12 mouse cellular contexts compared by ENCODE assay signal in the genomic region with DNA sequence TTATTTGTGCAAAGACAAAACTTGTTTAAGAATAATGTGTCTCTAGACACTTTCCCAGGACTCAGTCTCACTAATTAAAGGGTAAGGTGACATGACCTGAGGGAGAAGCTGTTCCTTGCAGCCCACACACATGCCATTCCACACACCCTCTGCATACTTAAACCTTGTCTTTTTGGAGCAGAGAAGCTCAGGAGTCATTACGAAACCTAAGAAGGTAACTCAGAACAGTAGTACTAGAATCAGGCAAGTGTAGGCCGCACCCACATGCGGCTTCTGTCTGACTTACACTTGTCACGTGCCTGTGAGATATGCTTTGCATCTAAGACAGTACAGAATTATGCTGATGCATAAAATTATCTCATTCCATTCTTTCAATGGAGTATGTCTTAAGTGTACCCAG. TPM values are rescaled to one million over a fixed set of nuclear protein-coding genes. Genes with fewer than 3 reads are reported as not detected.
DNase-seq lines count a peak whose midpoint lies in the region; ATAC-seq and TF ChIP-seq lines count a peak whose summit lies in the region.
"Had no signal": no experiment of that assay in that cellular context is flagged by ENCODE, and none has a peak within 500 bp of the region (broad histone marks: within the 10 kb centered on the region; RNA-seq: fewer than 3 reads in every experiment).

No protein-coding gene starts in this region.

- DNase-seq in layer of hippocampus, adult 2 months (ENCODE audit: low spot score in 2 of 2): no peak
- no peak for DNase-seq in layer of hippocampus, postnatal 36 days
- DNase-seq in left cerebral cortex, adult 9 months (ENCODE audit: low spot score in 2 of 2): peak; percentile 51 to 58
- no peak for DNase-seq in kidney, postnatal 4 days
- DNase-seq in heart, postnatal 25 days (ENCODE audit: low spot score): no peak
- no peak for DNase-seq in heart, adult 2 months
- DNase-seq: gastrocnemius, postnatal 25 days; retina, postnatal 1 day had no signal

- peaks cover 23% of the 10 kb centered on the region for H3K4me1 ChIP-seq in forebrain, embryonic 12.5 days
- H3K4me1 ChIP-seq in neural tube, embryonic 13.5 days (replicated peaks): peaks cover 43% of the 10 kb centered on the region
- H3K4me1 ChIP-seq in heart, adult 2 months (ENCODE audit: control insufficient read depth, insufficient read depth, low read length): peaks cover 6% of the 10 kb centered on the region
- H3K4me1 ChIP-seq: embryonic facial prominence, embryonic 12.5 days had no signal

- no peak for TF ChIP-seq EP300 in heart, adult 2 months (IDR thresholded peaks at IDR 0.05; ENCODE audit: insufficient read depth, low read depth, low read length)

- no peak overlapping the region for H3K9ac ChIP-seq in forebrain, embryonic 12.5 days
- H3K9ac ChIP-seq in neural tube, embryonic 13.5 days: peak overlapping the region; percentile 54; the same call in 1 of the 2 replicates
- H3K9ac ChIP-seq in heart, adult 2 months (ENCODE audit: low read depth, low read length): no peak overlapping the region
- H3K9ac ChIP-seq: embryonic facial prominence, embryonic 12.5 days had no signal

- peak overlapping the region; percentile 54 for H3K4me2 ChIP-seq in forebrain, embryonic 12.5 days
- H3K4me2 ChIP-seq in neural tube, embryonic 13.5 days: peak overlapping the region; percentile 64

- H3K27me3 ChIP-seq in forebrain, embryonic 12.5 days: no peaks in the 10 kb centered on the region
- H3K27me3 ChIP-seq in neural tube, embryonic 13.5 days: no peaks in the 10 kb centered on the region
- H3K27me3 ChIP-seq in heart, adult 2 months (ENCODE audit: control insufficient read depth, insufficient read depth, low read length): no peaks in the 10 kb centered on the region
- H3K27me3 ChIP-seq: embryonic facial prominence, embryonic 12.5 days had no signal

- H3K4me3 ChIP-seq in layer of hippocampus, adult 2 months: peak overlapping the region; percentile 72
- H3K4me3 ChIP-seq in forebrain, embryonic 12.5 days (replicated peaks): peak overlapping the region; percentile 0; the same call in 1 of the 2 replicates
- H3K4me3 ChIP-seq in neural tube, embryonic 13.5 days: peak overlapping the region; percentile 61
- no peak overlapping the region for H3K4me3 ChIP-seq in heart, adult 2 months
- H3K4me3 ChIP-seq: embryonic facial prominence, embryonic 12.5 days had no signal

- no peak for ATAC-seq in forebrain, embryonic 12.5 days (ENCODE audit: low FRiP score)
- ATAC-seq in neural tube, embryonic 13.5 days (ENCODE audit: low read depth): no peak

- no peaks in the 10 kb centered on the region for H3K9me3 ChIP-seq in forebrain, embryonic 12.5 days
- H3K9me3 ChIP-seq in neural tube, embryonic 13.5 days: no peaks in the 10 kb centered on the region
- H3K9me3 ChIP-seq: embryonic facial prominence, embryonic 12.5 days had no signal

- H3K79me2 ChIP-seq in heart, adult 2 months (replicated peaks; ENCODE audit: control insufficient read depth, insufficient read depth, low read length): no peaks in the 10 kb centered on the region

- intact Hi-C loops in heart, postnatal 25 days (cut with DNase I): no loop called here
- intact Hi-C loops in heart, adult 2 months (cut with DNase I): no loop called here

- H3K36me3 ChIP-seq in forebrain, embryonic 12.5 days (replicated peaks): no peaks in the 10 kb centered on the region
- no peaks in the 10 kb centered on the region for H3K36me3 ChIP-seq in neural tube, embryonic 13.5 days
- no peaks in the 10 kb centered on the region; the same call in 1 of the 2 replicates for H3K36me3 ChIP-seq in heart, adult 2 months (ENCODE audit: control insufficient read depth, insufficient read depth, low read length)
- H3K36me3 ChIP-seq: embryonic facial prominence, embryonic 12.5 days had no signal

- TF ChIP-seq POLR2A in heart, adult 2 months (IDR thresholded peaks at IDR 0.05; ENCODE audit: insufficient read depth, low read depth, low read length): no peak

- peak overlapping the region; percentile 94 for H3K27ac ChIP-seq in layer of hippocampus, adult 2 months
- H3K27ac ChIP-seq in forebrain, embryonic 12.5 days: no peak overlapping the region
- H3K27ac ChIP-seq in neural tube, embryonic 13.5 days (replicated peaks): no peak overlapping the region
- no peak overlapping the region for H3K27ac ChIP-seq in heart, adult 2 months
- H3K27ac ChIP-seq: embryonic facial prominence, embryonic 12.5 days; stomach, postnatal 0 days had no signal

- WGBS in forebrain, embryonic 12.5 days: 75% methylated on average over 4 of the region's 4 CpGs
- WGBS in neural tube, embryonic 13.5 days: 75% methylated on average over 4 of the region's 4 CpGs
- 83% methylated on average over 4 of the region's 4 CpGs for WGBS in heart, adult 2 months

- TF ChIP-seq CTCF in layer of hippocampus, adult 2 months (conservative IDR thresholded peaks at IDR 0.05): no peak
- TF ChIP-seq CTCF in heart, adult 2 months (IDR thresholded peaks at IDR 0.05): no peak

RNA-seq across cellular contexts. Expression of a gene that starts 42.6 kb away (rescaled TPM):
- total RNA-seq in layer of hippocampus, adult 2 months (2021): 10 to 100 TPM; 48.7 to 52.4 TPM
- 10 to 100 TPM; 49.9 to 53.2 TPM for total RNA-seq in layer of hippocampus, postnatal 36 days (2021)
- 27.2 and 27.8 TPM in 2 replicates for polyA plus RNA-seq in forebrain, embryonic 12.5 days (2016; fragmentation: Nextera tagmentation; extraction: Ambion mirVana)
- 18.7 and 20.5 TPM in 2 replicates for polyA plus RNA-seq in neural tube, embryonic 13.5 days (2015; fragmentation: Nextera tagmentation; extraction: Ambion mirVana)
- 10 to 100 TPM; 48.1 to 50.0 TPM for total RNA-seq in heart, postnatal 25 days (2021)
- 10 to 100 TPM; 41.7 to 44.8 TPM for total RNA-seq in heart, adult 2 months (2021)
- polyA plus RNA-seq in heart, adult 2 months (2012; rRNA removed): 4.9 and 12.0 TPM in 2 replicates

Comparison
In these comparisons a context has a peak if more than half of its experiments do, and no peak if none do; other contexts are left out.
1. DNase-seq: peak in left cerebral cortex, adult 9 months (2 of 2); none in layer of hippocampus, adult 2 months (0 of 2), layer of hippocampus, postnatal 36 days (0 of 2), kidney, postnatal 4 days (0 of 2), heart, postnatal 25 days (single experiment) and heart, adult 2 months (0 of 2).